ENCODE assay signal across 9 mouse cellular contexts in the genomic region with DNA sequence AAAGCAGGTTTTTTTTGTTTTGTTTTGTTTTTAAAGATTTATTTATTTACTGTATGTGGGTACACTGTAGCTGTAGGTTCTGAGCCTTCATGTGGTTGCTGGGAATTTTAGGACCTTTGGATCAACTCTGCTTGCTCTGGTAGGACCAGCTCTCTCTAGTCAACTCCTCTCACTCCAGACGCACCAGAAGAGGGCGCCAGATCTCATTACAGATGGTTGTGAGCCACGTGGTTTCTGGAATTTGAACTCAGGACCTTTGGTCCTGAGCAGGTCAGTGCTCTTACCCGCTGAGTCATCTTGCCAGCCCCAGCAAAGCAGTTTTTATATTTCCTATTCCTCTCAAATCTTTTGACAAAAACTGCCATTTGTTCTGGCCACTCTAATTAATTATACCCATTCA. TPM values are rescaled to one million over a fixed set of nuclear protein-coding genes. Genes with fewer than 3 reads are reported as not detected.
DNase-seq lines count a peak whose midpoint lies in the region; ATAC-seq lines count a peak whose summit lies in the region.
"Had no signal": no experiment of that assay in that cellular context is flagged by ENCODE, and none has a peak within 500 bp of the region (broad histone marks: within the 10 kb centered on the region; RNA-seq: fewer than 3 reads in every experiment).

No protein-coding gene starts in this region.

- peak; percentile 31 for DNase-seq in hindbrain, embryonic 10.5 days (ENCODE audit: low spot score)
- peak; percentile 13 to 23 for DNase-seq in CD8-positive naive resting alpha-beta T cell, adult 2 months (ENCODE audit: low read depth in 2 of 2, low spot score in 2 of 2)
- DNase-seq in adrenal gland, postnatal 25 days: peak; percentile 26
- DNase-seq in kidney, adult 8-10 months: peak; percentile 75 to 85
- peak; percentile 73 for DNase-seq in lung, postnatal 36 days
- DNase-seq in layer of hippocampus, adult 18-20 months (ENCODE audit: low spot score in 2 of 2): no peak

- no peaks in the 10 kb centered on the region for H3K9me3 ChIP-seq in hindbrain, embryonic 10.5 days
- no peaks in the 10 kb centered on the region for H3K9me3 ChIP-seq in hindbrain, embryonic 16.5 days (ENCODE audit: control insufficient read depth, low read length)
- H3K9me3 ChIP-seq: midbrain, embryonic 12.5 days had no signal

- peaks cover 22% of the 10 kb centered on the region for H3K4me1 ChIP-seq in hindbrain, embryonic 10.5 days (replicated peaks)
- peaks cover 18% of the 10 kb centered on the region for H3K4me1 ChIP-seq in hindbrain, embryonic 16.5 days (ENCODE audit: control insufficient read depth, insufficient read depth, low read depth, low read length)

- H3K27ac ChIP-seq in hindbrain, embryonic 10.5 days: no peak overlapping the region
- H3K27ac ChIP-seq in hindbrain, embryonic 16.5 days (ENCODE audit: low read depth, low read length): no peak overlapping the region
- H3K27ac ChIP-seq: midbrain, embryonic 12.5 days had no signal

- no peaks in the 10 kb centered on the region for H3K27me3 ChIP-seq in hindbrain, embryonic 10.5 days (ENCODE audit: insufficient read depth, poor library complexity, severe bottlenecking)
- no peaks in the 10 kb centered on the region for H3K27me3 ChIP-seq in hindbrain, embryonic 16.5 days (replicated peaks; ENCODE audit: control insufficient read depth, insufficient read depth, low read length)
- H3K27me3 ChIP-seq: midbrain, embryonic 12.5 days had no signal

- H3K9ac ChIP-seq in hindbrain, embryonic 16.5 days (ENCODE audit: low read depth, low read length): no peak overlapping the region

- no peak overlapping the region for H3K4me2 ChIP-seq in hindbrain, embryonic 16.5 days (ENCODE audit: low read length)

- ATAC-seq in hindbrain, embryonic 16.5 days: no peak
- ATAC-seq in monocyte, adult 5-6 weeks (replicated peaks; ENCODE audit: insufficient number of reproducible peaks, low FRiP score, low TSS enrichment, poor library complexity, severe bottlenecking): no peak

- WGBS in hindbrain, embryonic 10.5 days: 65% methylated on average over 4 of the region's 4 CpGs
- 60% methylated on average over 4 of the region's 4 CpGs for WGBS in hindbrain, embryonic 16.5 days

- peak overlapping the region; percentile 94; the same call in 1 of the 2 replicates for H3K4me3 ChIP-seq in hindbrain, embryonic 10.5 days
- H3K4me3 ChIP-seq in hindbrain, embryonic 16.5 days (ENCODE audit: low read length): no peak overlapping the region

- peaks cover 16% of the 10 kb centered on the region for H3K36me3 ChIP-seq in hindbrain, embryonic 10.5 days
- H3K36me3 ChIP-seq in hindbrain, embryonic 16.5 days (ENCODE audit: control insufficient read depth, insufficient read depth, low read length): peaks cover 3% of the 10 kb centered on the region

RNA-seq across cellular contexts. Expression of a gene that starts 1.5 kb away (rescaled TPM):
- polyA plus RNA-seq in hindbrain, embryonic 10.5 days (2016; fragmentation: Nextera tagmentation; extraction: Ambion mirVana): 18.7 and 19.2 TPM in 2 replicates
- polyA plus RNA-seq in hindbrain, embryonic 16.5 days (2015; fragmentation: Nextera tagmentation; extraction: Ambion mirVana): 11.6 and 14.0 TPM in 2 replicates
- total RNA-seq in adrenal gland, postnatal 25 days (2021): 27.0 and 32.8 TPM in 2 replicates
- 25.4 to 48.6 TPM (median 28.2 TPM) in 3 replicates for total RNA-seq in monocyte, adult 5-6 weeks (2017)
- total RNA-seq in layer of hippocampus, adult 18-20 months (2021): 10 to 100 TPM; 35.0 to 36.0 TPM

RNA-seq across cellular contexts. Expression of a gene that starts 1.6 kb away (rescaled TPM):
- 17.6 and 24.4 TPM in 2 replicates for polyA plus RNA-seq in hindbrain, embryonic 10.5 days (2016; fragmentation: Nextera tagmentation; extraction: Ambion mirVana)
- polyA plus RNA-seq in hindbrain, embryonic 16.5 days (2015; fragmentation: Nextera tagmentation; extraction: Ambion mirVana): 39.5 and 42.9 TPM in 2 replicates
- total RNA-seq in adrenal gland, postnatal 25 days (2021): 45.8 and 64.4 TPM in 2 replicates
- 0.75 to 5.8 TPM (median 3.9 TPM) in 3 replicates for total RNA-seq in monocyte, adult 5-6 weeks (2017)
- 10 to 100 TPM; 87.5 to 94.8 TPM for total RNA-seq in layer of hippocampus, adult 18-20 months (2021)

RNA-seq across cellular contexts. Expression of a gene that starts 26.3 kb away (rescaled TPM):
- 35.9 and 47.5 TPM in 2 replicates for polyA plus RNA-seq in hindbrain, embryonic 10.5 days (2016; fragmentation: Nextera tagmentation; extraction: Ambion mirVana)
- polyA plus RNA-seq in hindbrain, embryonic 16.5 days (2015; fragmentation: Nextera tagmentation; extraction: Ambion mirVana): 26.1 and 29.6 TPM in 2 replicates
- total RNA-seq in adrenal gland, postnatal 25 days (2021): 32.6 and 40.9 TPM in 2 replicates
- total RNA-seq in monocyte, adult 5-6 weeks (2017): 26.3 to 41.9 TPM (median 28.8 TPM) in 3 replicates
- 10 to 100 TPM; 30.3 to 33.4 TPM for total RNA-seq in layer of hippocampus, adult 18-20 months (2021)

RNA-seq across cellular contexts. Expression of a gene that starts 27.3 kb away (rescaled TPM):
- polyA plus RNA-seq in hindbrain, embryonic 10.5 days (2016; fragmentation: Nextera tagmentation; extraction: Ambion mirVana): 7.8 and 10.7 TPM in 2 replicates
- 25.1 and 27.2 TPM in 2 replicates for polyA plus RNA-seq in hindbrain, embryonic 16.5 days (2015; fragmentation: Nextera tagmentation; extraction: Ambion mirVana)
- total RNA-seq in adrenal gland, postnatal 25 days (2021): 26.0 and 34.7 TPM in 2 replicates
- total RNA-seq in monocyte, adult 5-6 weeks (2017): 1.4 to 10.7 TPM (median 3.1 TPM) in 3 replicates
- total RNA-seq in layer of hippocampus, adult 18-20 months (2021): 10 to 100 TPM; 93.3 to 97.4 TPM

Comparison
In these comparisons a context has a peak if more than half of its experiments do, and no peak if none do; other contexts are left out.
1. DNase-seq: peak in hindbrain, embryonic 10.5 days (single experiment), CD8-positive naive resting alpha-beta T cell, adult 2 months (2 of 2), adrenal gland, postnatal 25 days (single experiment), kidney, adult 8-10 months (2 of 2) and lung, postnatal 36 days (single experiment); none in layer of hippocampus, adult 18-20 months (0 of 2).